Mouse (Mus musculus): ENCODE measurements around the gene Ddx21. TPM values are rescaled to one million over a fixed set of nuclear protein-coding genes. Genes with fewer than 3 reads are reported as not detected.
"Not testable (repeated sequence)": the region's sequence is repeated elsewhere in the genome, so short reads cannot be mapped to it uniquely, and the experiment has no call there.

The Ddx21 gene
- 10 to 100 TPM; 29.5 to 30.6 TPM for total RNA-seq (2021)

GRCm38 (mm10) chr10:62602177-62603040 is at the start of gene Ddx21:
Gene Ddx21, minus strand, starts transcription at chr10:62602281.
- intact Hi-C loops (cut with DNase I), result no loop called here
- peak; percentile 86 to 93 for DNase-seq (ENCODE audit: extremely low spot score in 1 of 2, low spot score in 2 of 2)

GRCm38 (mm10) chr10:62650881-62651810 is 49.1 kb upstream of the Ddx21 start, which contains the start of gene Ddx50:
Gene Ddx50, minus strand, starts transcription at chr10:62651218.
- intact Hi-C loops (cut with DNase I), result loop anchor here (5.0 kb wide), 1 partner anchor 71 kb away; no protein-coding TSS in a partner anchor
- peak; percentile 100 for DNase-seq (ENCODE audit: extremely low spot score in 1 of 2, low spot score in 2 of 2)

- intact Hi-C loops (cut with DNase I), result loop anchor here (5.0 kb wide), 1 partner anchor 72 kb away; no protein-coding TSS in a partner anchor
- DNase-seq (ENCODE audit: extremely low spot score in 1 of 2, low spot score in 2 of 2), result no peak
Observed at GRCm38 (mm10) chr10:62650358-62650782, 48.3 kb upstream of the Ddx21 start.

GRCm38 (mm10) chr10:62604161-62604560 is 2.1 kb upstream of the Ddx21 start:
- intact Hi-C loops (cut with DNase I), result no loop called here
- no peak for DNase-seq (ENCODE audit: extremely low spot score in 1 of 2, low spot score in 2 of 2)

GRCm38 (mm10) chr10:62603233-62604030 is 1.4 kb upstream of the Ddx21 start:
- intact Hi-C loops (cut with DNase I), result no loop called here
- DNase-seq (ENCODE audit: extremely low spot score in 1 of 2, low spot score in 2 of 2), result no peak

GRCm38 (mm10) chr10:62601833-62602176 is 276 bp downstream of the Ddx21 start:
- intact Hi-C loops (cut with DNase I), result no loop called here

GRCm38 (mm10) chr10:62601053-62601791 is 859 bp downstream of the Ddx21 start:
- intact Hi-C loops (cut with DNase I), result no loop called here
- no peak for DNase-seq (ENCODE audit: extremely low spot score in 1 of 2, low spot score in 2 of 2)

More at GRCm38 (mm10) chr10:62601833-62602176, 276 bp downstream of the Ddx21 start:
- no peak for DNase-seq (ENCODE audit: extremely low spot score in 1 of 2, low spot score in 2 of 2)

- intact Hi-C loops (cut with DNase I), result no loop called here
- no peak for DNase-seq (ENCODE audit: extremely low spot score in 1 of 2, low spot score in 2 of 2)
Observed at GRCm38 (mm10) chr10:62600056-62600455, 2.0 kb downstream of the Ddx21 start.

GRCm38 (mm10) chr10:62599311-62599710 is 2.8 kb downstream of the Ddx21 start:
- intact Hi-C loops (cut with DNase I), result not testable (repeated sequence)

GRCm38 (mm10) chr10:62592496-62592895 is 9.6 kb downstream of the Ddx21 start:
- no peak for DNase-seq (ENCODE audit: extremely low spot score in 1 of 2, low spot score in 2 of 2)
- intact Hi-C loops (cut with DNase I), result no loop called here

More at GRCm38 (mm10) chr10:62599311-62599710, 2.8 kb downstream of the Ddx21 start:
- not testable (repeated sequence) for DNase-seq (ENCODE audit: extremely low spot score in 1 of 2, low spot score in 2 of 2)

- intact Hi-C loops (cut with DNase I), result no loop called here
- peak; percentile 90 to 91 for DNase-seq (ENCODE audit: extremely low spot score in 1 of 2, low spot score in 2 of 2)
Observed at GRCm38 (mm10) chr10:62590200-62590599, 11.9 kb downstream of the Ddx21 start.

- intact Hi-C loops (cut with DNase I), result no loop called here
- peak in 1 of 2 experiments; percentile 70 for DNase-seq (ENCODE audit: extremely low spot score in 1 of 2, low spot score in 2 of 2)
Observed at GRCm38 (mm10) chr10:62588616-62589015, 13.5 kb downstream of the Ddx21 start.

- no peak for DNase-seq (ENCODE audit: extremely low spot score in 1 of 2, low spot score in 2 of 2)
- intact Hi-C loops (cut with DNase I), result no loop called here
Observed at GRCm38 (mm10) chr10:62583245-62583644, 18.8 kb downstream of the Ddx21 start.

- DNase-seq (ENCODE audit: extremely low spot score in 1 of 2, low spot score in 2 of 2), result no peak
- intact Hi-C loops (cut with DNase I), result no loop called here
Observed at GRCm38 (mm10) chr10:62582701-62583100, 19.4 kb downstream of the Ddx21 start.

- intact Hi-C loops (cut with DNase I), result no loop called here
- DNase-seq (ENCODE audit: extremely low spot score in 1 of 2, low spot score in 2 of 2), result peak in 1 of 2 experiments; percentile 41
Observed at GRCm38 (mm10) chr10:62582263-62582662, 19.8 kb downstream of the Ddx21 start.

- intact Hi-C loops (cut with DNase I); DNase-seq (ENCODE audit: extremely low spot score in 1 of 2, low spot score in 2 of 2): not testable (repeated sequence)
Observed at GRCm38 (mm10) chr10:62579129-62579528, 23.0 kb downstream of the Ddx21 start.

- intact Hi-C loops (cut with DNase I), result no loop called here
- peak; percentile 99 for DNase-seq (ENCODE audit: extremely low spot score in 1 of 2, low spot score in 2 of 2)
Observed at GRCm38 (mm10) chr10:62578338-62579100, 23.6 kb downstream of the Ddx21 start, which contains the start of gene Kif1bp. Gene Kif1bp, minus strand, starts transcription at chr10:62578457.

Data from left cerebral cortex, postnatal 10 days (tissue).